Mouse (Mus musculus) cerebellum, adult 2 months (tissue): ENCODE results near the gene Rora. TPM values are rescaled to one million over a fixed set of nuclear protein-coding genes. Genes with fewer than 3 reads are reported as not detected.

ENCODE experiments used
- DNase-seq, 2 experiments: peaks; one replicate each; pipeline ENCODE4 v3.0.0; 2021
- H3K27ac ChIP-seq: fragments of 200-500 bp; 2 replicates; pipeline ENCODE4 v1.5.1; 2012; ENCODE audit warnings: low read length, control low read depth, inconsistent platforms; ENCODE audit not compliant: insufficient read depth
- H3K27me3 ChIP-seq: fragments of 200-500 bp; 2 replicates; pipeline ENCODE4 v1.6.1; 2012; ENCODE audit warnings: inconsistent platforms, mild to moderate bottlenecking, low read length, moderate library complexity; ENCODE audit not compliant: control insufficient read depth, insufficient read depth
- H3K4me1 ChIP-seq: fragments of 200-500 bp; 2 replicates; pipeline ENCODE4 v1.6.1; 2011; ENCODE audit warnings: low read length; ENCODE audit not compliant: control insufficient read depth, insufficient read depth
- H3K4me3 ChIP-seq: fragments of 200-500 bp; replicated peaks from 2 replicates; pipeline ENCODE3; 2011; ENCODE audit warnings: mild to moderate bottlenecking, low read depth, low read length, control low read depth; ENCODE audit not compliant: insufficient read depth
- CTCF ChIP-seq: fragments of 200-500 bp; IDR thresholded peaks from 2 replicates; pipeline ENCODE4 v1.5.1; 2011; ENCODE audit warnings: low read depth, mild to moderate bottlenecking, control low read depth, low read length, moderate library complexity, borderline replicate concordance; ENCODE audit not compliant: insufficient read depth
- POLR2A ChIP-seq: fragments of 200-500 bp; IDR thresholded peaks from 2 replicates; pipeline ENCODE4 v1.6.1; 2011; ENCODE audit warnings: low read length, control low read depth, borderline replicate concordance; ENCODE audit not compliant: insufficient read depth
- WGBS: fragments of 180-500 bp; shearing (Covaris S2); methylation state at CpG from one replicate; pipeline ENCODE4 v1.1.7; 2018; 5-methylcytosine and 5-hydroxymethylcytosine counted together
- polyA plus RNA-seq: library from polyadenylated mRNA; depleted of rRNA; stranded (reverse); fragments of >200 nt; gene quantifications from 2 replicates; pipeline ENCODE4 v1.2.3, GENCODE M21; 2012

Rora gene
- polyA plus RNA-seq, 1 experiment: 58.4 TPM

- no peak overlapping the region for H3K27ac ChIP-seq
- 64% methylated on average over 16 of the region's 16 CpGs for WGBS
Observed at GRCm38 (mm10) chr9:69364117-69364516, 710.5 kb downstream of the Rora start.

GRCm38 (mm10) chr9:69367055-69367454 is 713.5 kb downstream of the Rora start:
- no peak overlapping the region for H3K4me3 ChIP-seq
- peaks cover 19% of the 10 kb centered on the region for H3K4me1 ChIP-seq
- DNase-seq: no peak
- H3K27ac ChIP-seq: no peak overlapping the region
- TF ChIP-seq CTCF: no peak
- TF ChIP-seq POLR2A: no peak
- WGBS: 85% methylated on average over 4 of the region's 4 CpGs
- no peaks in the 10 kb centered on the region for H3K27me3 ChIP-seq

More at GRCm38 (mm10) chr9:69364117-69364516, 710.5 kb downstream of the Rora start:
- DNase-seq: no peak
- Histone ChIP-seq H3K4me3 (no peak overlapping the region), H3K4me1 (peaks cover 27% of the 10 kb centered on the region), H3K27me3 (no peaks in the 10 kb centered on the region)
- TF ChIP-seq CTCF (no peak), POLR2A (no peak)

GRCm38 (mm10) chr9:69368071-69368470 is 714.5 kb downstream of the Rora start:
- H3K27me3 ChIP-seq: no peaks in the 10 kb centered on the region
- peaks cover 11% of the 10 kb centered on the region for H3K4me1 ChIP-seq
- WGBS: 36% methylated on average over 8 of the region's 8 CpGs
- H3K27ac ChIP-seq: no peak overlapping the region
- no peak overlapping the region for H3K4me3 ChIP-seq
- DNase-seq: peak; percentile 79 to 85
- TF ChIP-seq CTCF (peak; percentile 93), POLR2A (no peak)

DNA sequence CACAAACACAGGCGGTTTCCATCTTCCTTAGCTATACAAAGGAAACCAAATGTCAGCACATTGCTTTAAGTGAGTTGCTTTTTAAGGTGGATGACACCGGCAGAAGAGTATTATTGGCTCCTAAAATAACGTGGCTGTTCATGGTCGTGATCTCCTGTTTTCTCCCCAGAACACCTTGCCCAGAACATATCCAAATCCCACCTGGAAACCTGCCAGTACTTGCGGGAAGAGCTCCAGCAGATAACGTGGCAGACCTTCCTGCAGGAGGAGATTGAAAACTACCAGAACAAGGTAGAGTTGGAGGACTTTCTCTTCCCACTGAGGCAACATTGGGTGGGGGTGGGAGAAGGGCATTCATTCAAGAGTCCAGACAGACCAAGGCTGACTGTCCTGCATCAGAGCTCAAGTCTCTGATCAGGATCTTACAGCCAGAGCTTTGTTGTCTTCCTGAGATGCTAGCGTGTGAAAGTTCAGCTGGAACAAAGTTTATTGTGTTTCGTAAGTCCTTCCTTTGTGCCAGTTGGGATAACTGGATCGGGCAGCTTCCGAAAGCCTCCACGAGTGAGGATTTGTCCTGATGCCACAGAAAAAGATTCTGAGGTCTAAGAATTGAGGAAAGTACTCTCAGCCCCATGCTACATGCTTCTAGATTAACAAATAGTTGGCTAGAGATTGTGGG is 717.6 kb downstream of the Rora start:
- no peaks in the 10 kb centered on the region for H3K27me3 ChIP-seq
- H3K4me1 ChIP-seq: peaks cover 11% of the 10 kb centered on the region
- peak; percentile 57 to 59 for DNase-seq
- no peak overlapping the region for H3K4me3 ChIP-seq
- no peak overlapping the region for H3K27ac ChIP-seq
- 46% methylated on average over 11 of the region's 11 CpGs for WGBS
- TF ChIP-seq CTCF (no peak), POLR2A (no peak)

GRCm38 (mm10) chr9:69372871-69373270 is 719.3 kb downstream of the Rora start:
- Histone ChIP-seq H3K27me3 (no peaks in the 10 kb centered on the region), H3K4me3 (no peak overlapping the region), H3K27ac (no peak overlapping the region), H3K4me1 (peaks cover 7% of the 10 kb centered on the region)
- DNase-seq: no peak
- WGBS: 61% methylated on average over 4 of the region's 4 CpGs
- TF ChIP-seq CTCF (no peak), POLR2A (no peak)

DNA sequence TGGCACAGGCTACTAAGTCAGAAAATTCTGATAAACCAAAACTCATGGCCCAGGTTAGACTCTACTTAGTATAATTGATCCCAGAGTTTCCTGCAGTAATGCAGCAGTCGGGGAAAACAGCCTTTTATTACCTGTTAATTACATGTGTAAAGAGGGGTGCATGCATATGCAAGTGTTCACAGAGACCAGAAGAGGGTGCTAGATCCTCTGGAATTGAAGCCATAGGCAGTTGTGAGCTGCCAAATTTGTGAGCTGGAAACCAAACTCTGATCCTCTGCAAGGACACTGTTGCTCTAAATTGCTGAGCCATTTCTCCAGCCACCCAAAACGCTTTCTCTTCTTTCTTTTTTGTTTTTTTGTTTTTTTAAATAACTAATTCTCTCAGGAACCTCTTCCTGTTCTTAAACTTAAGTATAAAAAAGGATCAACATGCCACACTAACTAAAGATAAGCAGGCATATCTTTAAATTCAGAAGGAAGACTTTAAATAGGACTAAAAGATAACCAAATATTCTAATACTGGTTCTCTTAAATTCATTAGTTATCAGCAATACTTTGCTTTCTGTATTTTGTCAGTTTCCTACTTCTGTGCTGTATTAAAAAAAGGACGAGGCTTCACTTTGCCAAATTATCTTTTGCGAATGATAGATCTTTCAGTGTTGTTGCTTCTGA is 723.5 kb downstream of the Rora start:
- TF ChIP-seq CTCF (no peak), POLR2A (no peak)
- Histone ChIP-seq H3K4me1 (no peaks in the 10 kb centered on the region), H3K27ac (no peak overlapping the region), H3K4me3 (no peak overlapping the region), H3K27me3 (no peaks in the 10 kb centered on the region)
- DNase-seq: no peak
- 94% methylated on average over 4 of the region's 4 CpGs for WGBS

GRCm38 (mm10) chr9:69377654-69378045 is 724.1 kb downstream of the Rora start:
- peak in 1 of 2 experiments; percentile 20 for DNase-seq
- Histone ChIP-seq H3K27me3 (no peaks in the 10 kb centered on the region), H3K27ac (no peak overlapping the region), H3K4me3 (no peak overlapping the region), H3K4me1 (no peaks in the 10 kb centered on the region)
- 49% methylated on average over 3 of the region's 3 CpGs for WGBS
- TF ChIP-seq POLR2A: no peak
- no peak for TF ChIP-seq CTCF

GRCm38 (mm10) chr9:69380546-69380945 is 727.0 kb downstream of the Rora start:
- H3K4me1 ChIP-seq: no peaks in the 10 kb centered on the region
- H3K27me3 ChIP-seq: no peaks in the 10 kb centered on the region
- H3K4me3 ChIP-seq: no peak overlapping the region
- WGBS: 56% methylated on average over 1 of the region's 1 CpGs
- no peak overlapping the region for H3K27ac ChIP-seq
- DNase-seq: peak in 1 of 2 experiments; percentile 14
- TF ChIP-seq POLR2A: no peak
- no peak for TF ChIP-seq CTCF
